ENCODE assay signal across 24 mouse cellular contexts in genomic region chrX:73400951-73401350, GRCm38 (mm10). TPM values are rescaled to one million over a fixed set of nuclear protein-coding genes. Genes with fewer than 3 reads are reported as not detected.
"Had no signal": no experiment of that assay in that cellular context is flagged by ENCODE, and none has a peak within 500 bp of the region (broad histone marks: within the 10 kb centered on the region; RNA-seq: fewer than 3 reads in every experiment).

No protein-coding gene starts in this region.

- H3K36me3 ChIP-seq: liver, embryonic 15.5 days; midbrain, embryonic 10.5 days; midbrain, embryonic 12.5 days; neural tube, embryonic 13.5 days; neural tube, embryonic 15.5 days had no signal

- H3K4me1 ChIP-seq: liver, embryonic 15.5 days; midbrain, embryonic 10.5 days; midbrain, embryonic 12.5 days; neural tube, embryonic 13.5 days; neural tube, embryonic 15.5 days had no signal

- H3K4me3 ChIP-seq: liver, embryonic 15.5 days; midbrain, embryonic 10.5 days; midbrain, embryonic 12.5 days; myocyte; neural tube, embryonic 13.5 days; neural tube, embryonic 15.5 days had no signal

- H3K9ac ChIP-seq: liver, embryonic 15.5 days; liver, postnatal 0 days; lung, embryonic 14.5 days; midbrain, embryonic 12.5 days; neural tube, embryonic 13.5 days; neural tube, embryonic 15.5 days had no signal

- H3K27ac ChIP-seq: liver, embryonic 15.5 days; midbrain, embryonic 10.5 days; midbrain, embryonic 12.5 days; neural tube, embryonic 13.5 days; neural tube, embryonic 15.5 days had no signal

- H3K27me3 ChIP-seq: liver, embryonic 15.5 days; neural tube, embryonic 13.5 days; neural tube, embryonic 15.5 days had no signal

- H3K9me3 ChIP-seq: liver, embryonic 15.5 days; midbrain, embryonic 10.5 days; midbrain, embryonic 12.5 days; neural tube, embryonic 13.5 days; neural tube, embryonic 15.5 days had no signal

- DNase-seq: liver, postnatal 0 days; lung, embryonic 14.5 days; lung, postnatal 10 days; lung, postnatal 4 days; midbrain, embryonic 14.5 days; right cerebral cortex, postnatal 14 days; spleen, adult 18-20 months; thymus, adult 2 months; thymus, postnatal 25 days; thymus, postnatal 4 days had no signal

RNA-seq across cellular contexts. Expression of gene Gm18336, which starts 2.4 kb away (rescaled TPM):
- total RNA-seq: megakaryocyte, adult 5-6 weeks; megakaryocyte-erythroid progenitor cell, adult 5-6 weeks had no signal
- polyA plus RNA-seq: liver, embryonic 15.5 days; liver, postnatal 0 days; lung, embryonic 14.5 days; lung, embryonic 16.5 days; midbrain, embryonic 10.5 days; midbrain, embryonic 12.5 days; midbrain, embryonic 14.5 days; myocyte; neural tube, embryonic 11.5 days; neural tube, embryonic 13.5 days; neural tube, embryonic 15.5 days; small intestine, adult 2 months; stomach, embryonic 14.5 days; stomach, embryonic 16.5 days; thymus, adult 2 months had no signal

RNA-seq across cellular contexts. Expression of gene Zfp92, which starts 9.9 kb away (rescaled TPM):
- total RNA-seq: megakaryocyte, adult 5-6 weeks had no signal
- polyA plus RNA-seq: liver, embryonic 15.5 days; liver, postnatal 0 days; myocyte; neural tube, embryonic 11.5 days had no signal

RNA-seq across cellular contexts. Expression of gene Trex2, which starts 34.2 kb away (rescaled TPM):
- total RNA-seq: megakaryocyte, adult 5-6 weeks; megakaryocyte-erythroid progenitor cell, adult 5-6 weeks had no signal
- polyA plus RNA-seq: liver, embryonic 15.5 days; liver, postnatal 0 days; lung, embryonic 16.5 days; midbrain, embryonic 10.5 days; midbrain, embryonic 12.5 days; midbrain, embryonic 14.5 days; midbrain, embryonic 16.5 days; myocyte; neural tube, embryonic 11.5 days; neural tube, embryonic 13.5 days; neural tube, embryonic 15.5 days; stomach, embryonic 14.5 days had no signal
